Mouse (Mus musculus) kidney, postnatal 4 days (tissue): Measurements from ENCODE around the gene Midn.

Experiments
- DNase-seq, 2 experiments: peaks; one replicate each; pipeline ENCODE4 v3.0.0; 2021; ENCODE audit warnings: mixed read lengths in 2 of 2

Midn gene

DNA sequence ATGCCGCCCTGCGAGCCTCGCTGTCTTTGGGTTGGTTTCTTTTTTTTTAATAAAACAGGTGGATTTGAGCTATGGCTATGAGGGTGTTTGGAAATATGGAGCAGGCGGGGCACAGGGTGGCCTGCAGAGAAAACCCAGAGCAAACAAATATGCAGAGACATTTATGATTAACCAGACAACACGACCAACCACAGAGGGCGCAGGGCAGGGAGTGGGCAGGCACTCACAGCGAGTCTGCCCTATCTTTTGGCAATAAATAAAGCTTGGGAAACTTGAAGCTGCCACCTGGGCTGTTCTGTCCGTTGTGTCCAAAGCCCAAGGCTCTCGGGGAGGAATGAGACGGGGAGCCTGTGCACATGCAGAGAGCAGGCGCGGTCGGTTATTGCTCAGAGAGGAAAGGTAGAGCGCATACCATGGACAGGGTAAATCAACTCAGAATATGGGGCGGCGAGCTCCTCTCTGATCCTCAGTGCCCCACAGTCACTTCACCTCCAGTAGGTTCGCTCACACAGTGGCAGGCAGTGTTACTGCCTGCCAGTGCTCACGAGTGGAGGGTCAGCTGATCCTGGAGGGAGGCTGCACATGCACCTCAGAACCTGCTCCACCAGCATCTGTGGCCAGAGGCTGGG is 17.6 kb upstream of the Midn start:
- DNase-seq, result peak; percentile 50 to 70

DNA sequence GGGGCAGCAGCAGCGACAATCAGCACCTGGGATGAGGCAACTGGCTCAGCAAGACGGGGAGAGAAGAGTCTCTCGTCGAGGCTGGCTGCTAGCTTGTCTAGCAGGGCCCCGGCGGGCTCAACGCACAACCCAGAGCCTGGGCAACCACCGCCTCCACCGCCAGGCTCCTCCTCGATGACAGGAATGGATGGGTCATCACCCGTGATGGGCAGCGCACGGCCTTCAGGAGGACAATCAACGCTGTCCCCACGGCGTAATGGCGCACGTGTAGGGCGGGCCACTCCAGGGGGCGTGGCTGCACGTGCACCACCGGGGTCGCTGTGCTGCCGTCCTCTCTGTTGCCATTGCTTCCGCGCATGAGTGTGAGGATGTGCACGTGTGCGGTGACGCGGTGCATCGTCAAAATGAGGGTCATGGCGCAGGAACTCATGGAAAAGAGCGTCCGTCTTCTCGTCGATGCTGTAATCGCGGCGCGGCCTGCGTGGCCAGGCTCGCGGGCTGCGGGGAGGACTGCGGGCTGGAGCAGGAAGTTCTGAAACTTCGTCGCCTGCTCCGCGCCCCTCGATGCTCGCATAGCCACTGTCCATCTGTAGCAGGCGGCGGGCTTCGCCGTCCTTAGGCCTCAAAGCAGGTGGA is 16.6 kb upstream of the Midn start:
- peak; percentile 59 to 72 for DNase-seq

DNA sequence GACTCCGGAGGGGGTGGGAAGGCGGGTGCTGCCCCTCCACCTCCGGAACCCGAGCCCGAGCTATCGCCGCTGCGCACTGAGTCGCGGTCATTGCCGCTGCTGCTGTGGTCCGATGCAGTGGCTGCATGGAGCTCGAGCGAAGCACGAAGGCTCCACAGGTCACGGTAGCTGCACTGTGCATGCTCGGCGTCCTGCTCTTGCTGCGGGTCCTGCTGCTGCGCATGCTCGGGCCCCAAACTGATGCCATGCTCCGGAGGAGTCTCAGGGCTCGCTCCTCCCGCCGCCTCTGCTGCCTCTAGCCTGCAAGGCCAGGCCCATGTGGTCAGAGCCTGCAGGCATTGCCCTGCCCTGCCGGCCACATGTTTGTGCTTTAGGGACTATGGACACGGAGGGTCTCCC is 16.1 kb upstream of the Midn start:
- DNase-seq, result peak; percentile 52 to 69

DNA sequence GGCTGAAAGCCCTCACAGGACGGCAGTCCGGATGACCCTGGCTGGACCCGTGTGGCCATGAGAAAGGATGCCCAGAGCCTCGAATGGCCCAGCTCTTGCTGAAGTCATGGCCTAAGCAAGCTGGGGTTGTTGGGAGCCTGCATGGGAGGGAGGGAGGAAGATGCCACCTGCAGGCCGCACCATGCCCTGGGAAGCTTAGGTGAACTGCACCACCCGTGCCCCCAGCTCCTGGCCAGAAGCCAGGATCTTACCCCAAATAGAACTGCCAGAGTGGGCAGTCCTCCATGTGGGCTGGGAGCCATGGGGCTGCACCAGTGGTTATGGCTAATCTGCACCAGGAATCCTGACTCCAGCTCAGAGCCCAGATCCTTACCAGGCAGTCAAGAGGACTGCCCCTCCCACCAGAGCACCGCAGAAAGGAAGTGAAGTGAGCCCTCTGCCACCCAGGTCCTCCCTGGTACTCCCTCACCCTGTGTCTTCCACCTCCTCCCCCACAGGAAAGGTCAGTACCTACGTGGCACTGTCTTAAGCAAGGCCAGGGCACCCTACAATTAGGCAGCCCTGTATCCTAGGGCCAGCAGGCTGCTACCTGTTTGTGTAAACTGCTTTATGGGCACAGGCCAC is 14.7 kb upstream of the Midn start:
- DNase-seq, result peak in 1 of 2 experiments; percentile 54

DNA sequence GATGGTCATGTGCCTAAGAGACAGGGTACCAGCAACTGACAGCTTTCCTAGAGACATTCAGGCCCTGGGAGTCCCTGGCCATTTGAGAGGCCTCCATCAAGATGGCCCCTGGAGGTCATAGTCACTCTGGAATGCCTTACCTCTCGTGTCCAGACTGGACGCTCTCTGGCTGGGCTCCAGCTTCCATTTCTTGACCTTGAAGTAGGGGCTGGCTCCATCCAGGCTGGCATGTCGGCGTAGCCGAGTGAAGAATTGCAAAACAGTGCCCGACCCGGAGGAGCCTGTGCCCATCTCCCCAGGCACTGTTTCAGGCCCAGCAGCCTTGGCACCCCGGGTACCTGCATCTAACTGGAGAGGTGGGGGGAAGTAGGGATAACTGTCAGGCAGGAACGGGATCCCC is 13.7 kb upstream of the Midn start:
- no peak for DNase-seq

DNA sequence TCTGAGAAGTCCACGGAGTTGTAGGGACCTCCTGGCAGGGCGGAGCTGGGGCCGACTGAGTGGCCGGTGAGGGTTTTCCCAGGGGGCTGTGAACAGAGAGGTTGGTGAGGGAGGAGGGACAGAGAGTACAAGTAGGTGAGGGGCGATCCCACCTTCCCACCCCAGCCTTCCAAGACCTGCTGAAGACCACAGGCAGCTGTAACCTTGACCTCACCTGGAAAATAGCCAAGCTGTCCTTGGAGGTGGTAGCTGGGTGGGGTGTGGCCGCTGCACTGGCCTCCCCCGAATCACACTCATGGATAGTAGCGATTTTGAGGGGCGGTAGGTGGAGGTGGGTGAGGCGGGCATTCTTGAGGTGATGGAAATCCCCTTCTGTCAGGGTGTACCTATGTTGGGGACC is 12.9 kb upstream of the Midn start:
- DNase-seq, result no peak

DNA sequence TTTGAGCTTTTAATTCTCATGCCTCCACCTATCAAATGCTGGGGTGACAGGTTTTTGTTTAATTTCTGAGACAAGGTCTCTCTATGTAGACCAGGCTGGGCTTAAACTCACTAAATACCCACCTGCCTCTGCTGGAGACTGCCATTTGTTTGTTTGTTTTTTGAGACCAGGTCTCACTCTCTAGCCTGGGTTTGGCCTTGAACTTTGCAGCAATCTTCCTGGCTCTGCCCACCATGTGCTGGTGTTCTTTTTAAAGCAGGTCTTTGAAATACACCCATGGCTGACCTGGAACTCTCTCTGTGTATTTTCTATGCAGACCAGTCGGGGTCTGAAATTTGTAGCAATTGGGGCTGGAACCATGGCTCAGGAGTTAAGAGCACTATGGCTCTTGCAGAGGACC is 12.4 kb upstream of the Midn start:
- no peak for DNase-seq

DNA sequence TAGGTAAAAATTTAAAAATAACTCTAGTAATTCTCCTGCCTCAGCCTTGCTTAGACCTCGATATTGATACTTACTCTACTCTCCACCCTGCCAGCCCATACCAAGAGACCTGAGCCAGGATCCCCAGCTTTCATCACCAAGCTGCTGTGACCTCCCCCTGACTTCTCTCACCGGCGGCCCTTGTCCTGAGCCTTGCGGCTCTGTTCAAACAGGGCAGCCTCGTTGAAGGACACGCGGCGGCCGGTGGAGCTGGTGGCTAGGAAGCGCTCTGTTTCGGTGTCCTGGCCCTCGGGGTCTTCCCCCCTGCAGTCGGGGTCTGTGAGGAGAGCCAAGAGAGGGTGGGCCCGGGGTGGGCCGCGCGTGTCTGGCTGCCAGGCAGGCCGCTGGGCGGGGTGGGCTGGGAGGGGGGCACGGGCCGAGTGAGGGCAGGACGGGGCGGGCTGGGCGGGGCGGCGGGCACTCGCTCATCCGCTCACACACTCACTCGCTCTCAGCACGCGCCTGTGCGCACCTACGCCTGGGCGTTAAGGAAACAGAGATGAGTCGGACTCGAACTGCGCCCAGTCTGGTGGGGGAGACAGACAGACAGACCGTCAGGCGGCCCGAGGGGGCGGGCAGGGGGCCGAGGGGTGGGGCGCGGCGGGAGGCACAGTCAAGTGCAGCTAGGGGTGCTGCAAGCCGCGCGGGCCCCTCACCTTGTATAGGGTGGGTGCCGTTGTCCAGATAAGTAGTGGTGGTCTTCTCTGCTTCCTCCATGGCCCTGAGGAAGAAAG is 11.7 kb upstream of the Midn start:
- DNase-seq, result peak in 1 of 2 experiments; percentile 38

DNA sequence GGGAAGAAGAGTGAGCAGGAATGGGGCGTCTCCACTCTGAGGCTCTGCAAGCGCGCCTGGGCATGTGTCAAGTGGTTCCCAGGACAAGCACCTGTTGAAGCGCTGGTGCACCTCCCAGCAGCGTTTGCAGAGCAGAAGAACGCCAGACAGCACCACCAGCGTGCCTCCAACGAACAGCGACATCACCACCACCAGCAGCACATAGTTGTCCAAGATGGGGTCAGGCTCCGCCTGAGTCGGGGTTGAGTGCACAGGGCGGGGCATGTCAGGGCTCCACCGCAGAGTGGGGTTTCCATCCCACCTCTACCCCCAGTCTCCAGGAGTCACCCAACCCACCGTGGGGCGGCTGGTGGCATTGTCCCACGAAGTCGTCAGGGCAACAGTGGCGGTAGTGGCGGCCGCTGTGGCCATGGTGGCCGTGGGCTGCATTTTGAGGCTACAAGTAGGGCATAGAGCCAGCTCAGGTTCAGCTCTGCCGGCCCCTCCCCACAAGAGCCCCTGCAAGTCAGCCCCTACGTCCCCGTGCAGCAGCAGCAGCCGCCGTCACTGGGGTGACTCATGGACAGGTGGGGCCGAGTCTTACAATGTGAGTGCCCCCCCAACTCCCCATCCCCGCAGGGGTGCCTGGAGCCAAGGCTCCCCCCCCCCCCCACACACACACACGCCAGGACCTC is 11.0 kb upstream of the Midn start:
- DNase-seq, result peak; percentile 53 to 68

DNA sequence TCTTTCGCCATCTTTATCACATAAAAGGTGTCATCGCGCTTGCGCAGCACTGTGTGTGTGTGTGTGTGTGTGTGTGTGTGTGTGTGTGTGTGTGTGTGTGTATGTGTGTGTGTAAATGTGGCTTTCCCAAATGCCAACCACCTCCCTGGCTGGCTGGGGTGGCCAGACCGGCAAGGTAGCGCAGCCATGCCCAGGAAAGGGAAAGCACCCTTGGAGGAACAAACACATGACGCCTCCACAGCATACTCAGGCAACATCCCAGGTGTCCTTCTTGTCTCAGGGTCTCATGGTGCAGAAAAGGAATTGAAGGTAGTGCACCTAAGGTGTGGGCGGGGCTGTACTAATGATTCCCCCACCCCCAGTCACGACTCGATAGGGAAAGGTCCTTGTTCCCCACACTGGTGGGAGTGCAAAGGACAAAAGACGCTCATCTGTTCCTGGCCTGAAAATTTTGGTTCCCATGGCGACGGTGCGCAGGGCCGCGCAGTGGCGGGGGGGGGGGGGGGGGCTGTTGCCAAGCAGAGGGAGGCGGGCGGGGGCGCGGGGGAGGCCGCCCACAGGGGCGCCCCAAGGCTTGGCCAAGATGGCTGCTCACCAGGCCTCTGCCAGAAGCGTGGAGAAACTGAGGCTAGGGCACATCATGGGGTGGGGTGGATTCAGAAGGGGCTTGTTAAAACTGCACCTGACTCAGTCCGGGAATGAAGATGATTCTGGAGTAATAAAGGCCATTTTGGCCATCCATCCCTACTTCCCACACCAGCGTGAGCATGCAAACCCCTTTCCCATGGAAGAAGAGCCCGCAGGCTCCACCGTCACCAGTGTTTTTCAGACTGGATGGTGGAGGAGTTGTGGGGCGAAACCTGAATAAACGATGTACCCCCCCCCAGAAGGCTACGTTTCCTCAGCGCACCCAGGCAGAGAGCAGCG is 10.2 kb upstream of the Midn start:
- peak; percentile 40 to 56 for DNase-seq

DNA sequence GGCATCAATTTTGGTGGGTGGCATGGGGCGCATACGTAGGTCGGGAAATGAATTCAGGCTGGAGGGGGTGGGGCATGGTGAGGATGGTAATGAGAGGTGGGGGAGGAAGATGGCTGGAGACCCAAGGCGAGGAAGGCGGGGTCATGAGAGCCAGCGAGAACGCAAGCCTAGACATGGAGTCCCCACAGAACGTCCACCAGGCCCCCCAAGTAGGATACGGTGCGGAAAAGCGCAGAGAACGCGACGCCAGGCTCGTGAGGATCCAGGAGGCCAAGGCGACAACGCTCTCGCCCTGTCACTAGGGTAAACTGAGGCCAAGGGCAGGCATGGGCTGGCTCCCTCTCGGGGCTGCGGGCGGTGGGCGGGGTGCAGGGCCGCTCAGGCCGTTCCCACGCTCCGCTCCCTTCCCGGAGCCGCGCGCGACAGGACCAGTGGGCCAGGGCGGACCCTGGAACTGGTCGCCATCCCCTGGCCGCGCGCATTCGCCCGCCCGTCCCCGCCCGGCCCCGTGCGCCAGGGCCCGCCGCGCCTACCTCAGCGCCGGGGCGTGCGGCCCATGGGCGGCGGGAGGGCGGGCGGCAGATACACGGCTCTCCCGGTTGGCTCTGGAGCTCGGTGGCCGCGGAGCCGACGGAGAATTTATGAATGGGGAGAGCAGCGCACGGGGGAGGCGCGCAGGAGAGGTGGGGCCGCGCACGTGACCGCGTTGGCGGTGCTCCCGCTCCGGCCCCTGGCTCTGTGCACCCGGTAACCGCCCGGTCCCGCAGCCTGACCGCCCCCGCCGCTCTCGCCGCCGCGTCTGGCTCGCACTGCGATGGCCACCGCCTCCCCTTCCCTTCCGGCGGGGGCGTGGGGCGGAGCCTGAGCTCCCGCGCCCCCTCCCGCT is 9.3 kb upstream of the Midn start, which contains the start of gene Atp5d:
Atp5d (plus strand) TSS at position 80 of the 886 bp plus-strand sequence.
- DNase-seq, result peak; percentile 75 to 81

DNA sequence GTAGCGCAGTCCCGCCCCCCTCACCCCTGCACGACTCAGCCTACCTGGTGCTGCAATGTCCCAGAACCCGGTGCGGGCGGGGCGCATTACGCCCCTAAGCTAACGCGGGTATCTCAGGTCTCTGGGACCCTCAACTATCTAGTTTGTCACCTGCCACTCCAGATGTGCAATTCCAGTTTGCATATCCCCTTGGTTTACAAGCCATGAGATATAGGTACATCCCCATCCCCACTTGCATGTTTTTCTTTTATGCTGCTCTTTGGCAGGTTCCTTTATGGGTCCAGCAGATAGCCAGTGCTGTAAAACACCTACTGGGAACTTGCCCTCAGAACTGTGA is 8.7 kb upstream of the Midn start:
- DNase-seq, result no peak

DNA sequence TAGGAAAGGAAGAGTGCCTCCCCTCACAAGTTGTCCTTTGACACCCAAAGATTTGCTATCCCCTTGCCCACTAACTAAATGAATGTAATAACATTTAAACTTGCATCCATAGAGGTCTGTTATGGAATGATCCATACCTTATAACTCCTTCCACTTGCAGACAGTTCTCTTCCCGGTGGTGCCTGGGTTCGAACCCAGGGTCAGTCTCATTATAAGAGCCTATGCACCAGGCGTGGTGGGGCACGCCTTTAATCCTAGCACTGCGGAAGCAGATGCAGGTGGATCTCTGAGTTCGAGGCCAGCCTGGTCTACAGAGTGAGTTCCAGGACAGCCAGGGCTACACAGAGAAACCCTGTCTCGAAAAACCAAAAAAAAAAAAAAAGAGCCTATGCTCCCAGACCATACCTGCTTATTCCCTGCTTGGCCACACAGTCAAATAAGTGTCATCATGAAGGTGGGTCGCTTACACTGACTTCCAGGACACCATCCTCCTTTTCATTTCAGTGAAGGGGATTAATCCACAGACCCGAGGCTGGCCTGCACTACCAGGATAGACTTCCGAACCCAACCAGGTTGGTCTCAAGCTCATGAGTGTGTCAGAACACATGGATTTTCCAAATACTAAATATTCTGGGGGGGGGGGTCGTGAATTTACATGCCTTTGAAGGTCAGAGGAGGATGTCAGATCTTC is 8.0 kb upstream of the Midn start:
- no peak for DNase-seq

DNA sequence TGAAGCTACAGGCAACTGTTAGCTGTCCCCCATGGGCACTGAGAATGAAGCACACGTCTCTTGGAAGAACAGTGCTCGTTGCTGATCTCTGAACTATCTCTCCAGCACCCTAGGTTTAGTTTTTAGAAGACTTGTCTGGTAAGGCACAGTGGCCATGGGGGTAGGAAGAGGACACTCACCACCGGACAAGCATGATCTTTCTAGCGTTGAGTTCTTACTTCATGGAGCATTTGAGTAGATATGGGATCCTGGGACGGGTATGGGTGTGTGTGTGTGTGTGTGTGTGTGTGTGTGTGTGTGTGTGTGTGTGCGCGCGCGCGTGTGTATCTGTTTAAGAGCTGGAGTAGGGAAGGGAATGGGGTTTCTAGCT is 7.4 kb upstream of the Midn start, which contains the start of gene Cbarp:
Cbarp (minus strand) TSS at position 170 of the 370 bp plus-strand sequence.
- no peak for DNase-seq

DNA sequence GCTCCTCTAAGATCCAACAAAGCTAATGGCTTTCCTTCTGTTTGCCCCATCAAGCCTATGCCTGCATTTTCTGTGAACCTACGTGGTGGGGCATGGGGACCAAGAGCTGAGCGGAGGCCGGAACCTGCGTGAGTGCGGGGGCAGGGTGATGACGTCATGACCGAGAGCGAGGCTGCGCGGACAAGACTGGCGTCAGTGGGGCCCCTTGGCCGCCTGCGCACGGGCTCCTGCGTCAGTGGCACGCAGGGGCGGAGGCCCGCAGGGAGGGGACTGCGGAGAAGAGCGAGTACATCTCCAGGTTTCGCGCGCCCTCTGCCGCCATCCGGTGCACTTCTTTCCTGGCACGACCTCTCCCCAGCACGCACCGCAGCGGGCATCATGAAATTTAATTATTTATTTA is 6.8 kb upstream of the Midn start:
- peak; percentile 94 to 96 for DNase-seq

DNA sequence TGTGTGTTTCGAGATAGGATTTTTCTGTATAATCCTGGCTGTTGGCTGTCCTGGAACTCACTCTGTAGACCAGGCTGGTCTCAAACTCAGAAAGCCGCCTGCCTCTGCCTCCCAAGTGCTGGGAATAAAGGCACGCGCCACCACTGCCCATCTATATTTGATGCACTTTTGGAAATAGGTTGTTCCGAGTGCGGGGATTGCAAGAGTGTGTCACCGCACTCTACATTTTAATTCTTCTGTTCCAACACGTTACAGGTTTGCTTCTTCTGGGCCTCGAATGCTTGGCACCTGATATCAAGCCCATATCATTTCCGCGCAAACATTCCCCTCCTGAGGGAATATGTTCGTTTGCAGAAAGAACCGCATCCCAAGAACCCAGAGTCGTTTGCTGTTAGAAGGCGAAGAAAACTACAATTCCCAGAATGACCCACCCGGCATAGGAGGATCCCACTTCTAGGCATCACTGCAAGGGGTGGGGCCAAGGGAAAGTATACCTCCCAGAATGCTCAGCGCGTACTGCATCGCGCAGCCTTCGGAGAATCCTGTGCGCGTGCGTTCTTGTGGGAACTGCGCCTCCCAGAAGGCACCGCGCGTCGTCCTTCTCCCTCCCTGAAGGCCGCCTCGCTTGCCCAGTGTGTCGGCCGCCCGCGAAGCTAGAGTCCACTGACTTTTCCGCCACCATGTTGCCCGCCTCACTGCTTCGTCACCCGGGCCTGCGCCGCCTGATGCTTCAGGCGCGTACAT is 6.1 kb upstream of the Midn start:
- DNase-seq, result peak; percentile 95 to 97

DNA sequence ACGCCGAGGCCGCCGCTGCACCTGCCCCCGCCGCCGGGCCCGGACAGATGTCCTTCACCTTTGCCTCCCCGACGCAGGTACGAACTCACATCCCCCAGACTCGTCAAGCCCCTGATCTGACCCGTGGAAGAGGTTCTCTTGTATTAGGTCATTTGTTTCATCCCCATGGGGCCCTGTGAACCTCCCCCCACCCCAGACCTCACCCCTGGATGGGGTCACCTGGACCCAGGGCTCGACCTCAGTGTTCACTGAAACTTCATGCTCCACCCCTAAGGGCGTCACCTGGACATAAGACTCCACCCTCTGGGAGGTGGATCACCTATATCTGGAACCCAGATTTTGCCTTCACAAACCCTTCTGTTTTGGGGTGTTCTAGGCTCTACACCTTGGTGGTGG is 5.5 kb upstream of the Midn start:
- DNase-seq, result no peak

DNA sequence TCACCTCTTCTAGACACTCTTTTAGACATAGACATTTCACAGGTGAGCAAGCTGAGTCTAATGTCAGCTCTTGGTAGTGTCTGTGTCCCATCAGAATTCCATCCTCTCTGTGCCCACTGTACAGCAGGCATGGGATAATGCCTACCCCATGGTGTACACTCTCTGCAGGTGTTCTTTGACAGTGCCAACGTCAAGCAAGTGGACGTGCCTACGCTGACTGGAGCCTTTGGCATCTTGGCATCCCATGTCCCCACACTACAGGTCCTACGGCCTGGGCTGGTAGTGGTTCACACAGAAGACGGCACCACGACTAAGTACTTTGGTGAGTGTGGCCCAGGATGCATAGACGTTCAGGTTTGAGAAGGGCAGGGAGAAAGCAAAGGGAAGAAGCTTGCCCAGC is 4.4 kb upstream of the Midn start:
- no peak for DNase-seq

DNA sequence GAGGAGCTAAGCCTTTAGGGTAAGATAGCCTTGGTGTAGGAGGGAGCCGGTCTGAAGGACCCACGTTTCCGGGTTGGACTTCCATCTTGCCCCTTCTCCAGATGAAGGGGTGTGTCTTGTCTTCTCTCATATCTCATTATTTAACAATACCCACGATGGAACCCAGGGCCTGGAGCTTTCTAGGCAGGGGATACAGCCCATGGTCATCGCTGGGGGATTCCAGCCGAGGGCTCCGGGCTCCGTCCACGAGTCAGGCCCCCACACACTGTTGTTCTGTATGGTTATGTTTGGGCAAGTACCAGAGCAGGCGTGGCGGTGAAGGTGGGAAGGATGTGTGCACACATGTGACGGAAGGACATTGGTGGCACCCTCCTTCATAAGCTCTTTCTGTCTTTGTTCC is 3.9 kb upstream of the Midn start:
- DNase-seq, result no peak
